Mouse (Mus musculus): ENCODE results near the gene Tpst2.

DNA sequence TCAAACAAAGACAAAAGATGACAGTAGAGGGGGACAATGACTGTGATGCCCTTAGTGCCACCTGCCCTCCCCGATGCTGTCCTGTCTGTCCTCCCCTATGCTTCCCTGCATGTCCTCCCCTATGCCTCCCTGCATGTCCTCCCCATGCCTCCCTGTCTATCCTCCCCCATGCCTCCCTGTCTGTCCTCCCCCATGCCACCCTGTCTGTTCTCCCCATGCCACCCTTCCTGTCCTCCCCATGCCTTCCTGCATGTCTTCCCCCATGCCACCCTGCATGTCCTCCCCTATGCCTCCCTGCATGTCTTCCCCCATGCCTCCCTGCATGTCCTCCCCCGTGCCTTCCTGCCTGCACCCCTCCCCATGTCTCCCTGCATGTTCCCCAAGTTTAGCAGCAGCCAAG, 23.6 kb downstream of the Tpst2 start:
- TF ChIP-seq POLR2A (IDR thresholded peaks at IDR 0.05; ENCODE audit: insufficient read depth, low read depth, low read length), result no peak
- TF ChIP-seq CTCF (IDR thresholded peaks at IDR 0.05), result no peak
- no peak for TF ChIP-seq EP300 (IDR thresholded peaks at IDR 0.05; ENCODE audit: insufficient read depth, low read depth, low read length)
